Mouse (Mus musculus): ENCODE data around the gene Ccdc90b. TPM values are rescaled to one million over a fixed set of nuclear protein-coding genes. Genes with fewer than 3 reads are reported as not detected.

Ccdc90b gene
- 3.2 and 8.4 TPM in 2 replicates for total RNA-seq (2015; ENCODE audit: low replicate concordance)
- 2.3 and 2.8 TPM in 2 replicates for total RNA-seq (2017; ENCODE audit: low replicate concordance)

DNA sequence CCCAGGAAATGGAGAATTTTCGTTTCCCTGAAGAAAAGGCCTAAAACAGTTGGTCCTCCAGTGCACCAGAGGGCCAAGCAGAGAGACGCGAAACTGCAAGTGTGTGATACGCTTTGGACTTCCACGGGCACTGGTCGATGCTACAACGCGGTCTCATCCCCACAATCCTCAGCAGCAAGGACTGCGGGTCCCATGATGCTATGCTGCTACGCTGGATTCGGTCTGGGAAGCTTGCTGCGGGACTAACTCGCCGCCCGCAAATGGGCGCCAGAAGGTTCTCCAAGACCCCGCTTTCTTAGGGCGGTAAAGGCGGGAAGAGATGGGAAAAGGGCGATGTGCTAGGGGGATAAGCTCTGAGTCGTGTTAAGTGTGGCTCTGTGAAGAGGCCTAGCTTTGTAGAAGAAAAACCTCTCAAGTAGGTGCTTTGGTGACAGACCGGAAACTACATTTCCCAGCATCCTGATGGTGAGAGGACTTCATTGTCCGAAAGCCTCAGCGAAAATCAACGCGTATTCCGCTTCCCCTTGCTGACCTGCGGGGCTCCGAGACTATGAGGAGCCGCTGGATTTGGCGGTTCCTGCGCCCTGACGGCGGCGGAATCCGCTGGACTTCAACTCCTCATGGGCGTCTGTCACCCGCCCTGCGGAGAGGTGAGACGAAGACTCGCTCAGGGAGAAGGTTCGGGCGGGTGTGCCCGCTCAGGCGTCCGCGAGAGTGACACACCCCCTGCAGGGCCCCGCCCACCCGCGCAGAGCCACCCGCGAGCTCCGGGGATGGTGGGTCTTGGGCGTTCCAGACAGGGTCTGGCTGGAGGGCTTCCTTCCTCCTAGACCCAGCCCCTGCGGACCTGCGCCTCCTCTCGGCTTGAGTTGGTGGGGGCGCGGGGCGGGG, at the start of gene Ccdc90b:
Gene Ccdc90b (plus strand): TSS at position 164 of the 891 bp plus-strand sequence.
- ATAC-seq (replicated peaks; ENCODE audit: low FRiP score, poor library complexity, severe bottlenecking) = peak; percentile 85

DNA sequence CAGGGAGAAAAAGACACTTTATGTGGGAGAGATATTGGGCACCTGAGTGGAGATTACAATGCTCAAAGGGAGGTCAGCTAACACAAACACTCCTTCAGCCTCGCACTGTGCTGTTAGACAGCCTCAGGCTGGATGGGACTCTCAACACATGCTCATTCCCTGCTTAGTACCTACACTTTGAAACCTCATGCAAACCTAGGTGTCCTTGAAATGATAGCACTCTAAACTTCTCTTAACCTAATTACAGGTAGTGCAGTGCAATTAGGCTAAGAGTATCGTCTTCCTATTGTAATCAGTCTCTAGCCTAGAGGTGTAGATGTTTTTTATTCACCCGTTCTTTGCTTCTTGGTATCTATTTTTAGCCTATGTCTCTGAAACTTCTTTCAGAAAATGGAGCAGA, 40.6 kb upstream of the Ccdc90b start:
- ATAC-seq (replicated peaks; ENCODE audit: low FRiP score, poor library complexity, severe bottlenecking) = no peak

DNA sequence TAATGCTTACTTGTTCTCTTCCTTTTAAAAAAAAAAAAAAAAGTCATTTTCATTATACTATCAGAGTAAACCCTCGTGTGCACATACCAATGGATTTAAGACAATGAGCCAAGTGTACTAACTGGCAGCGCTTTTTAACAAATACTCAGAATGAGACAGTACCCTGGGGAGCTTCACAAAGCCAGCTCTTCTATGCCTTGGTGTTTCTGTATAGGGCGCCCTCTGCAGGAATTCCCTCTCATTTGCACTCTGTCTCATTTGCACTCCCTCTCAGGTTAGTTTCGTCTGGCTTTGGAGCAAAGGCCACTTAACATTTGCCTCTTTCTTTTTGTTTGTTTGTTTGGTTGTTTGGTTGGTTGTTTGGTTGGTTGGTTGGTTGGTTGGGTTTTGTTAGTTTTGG, 40.1 kb upstream of the Ccdc90b start:
- ATAC-seq (replicated peaks; ENCODE audit: low FRiP score, poor library complexity, severe bottlenecking) = no peak

GRCm38 (mm10) chr7:92529245-92529644, 31.7 kb upstream of the Ccdc90b start:
- no peak for ATAC-seq (replicated peaks; ENCODE audit: low FRiP score, poor library complexity, severe bottlenecking)

- no peak for ATAC-seq (replicated peaks; ENCODE audit: low FRiP score, poor library complexity, severe bottlenecking)
These were observed 28.5 kb upstream of the Ccdc90b start for GRCm38 (mm10) chr7:92532351-92533036.

DNA sequence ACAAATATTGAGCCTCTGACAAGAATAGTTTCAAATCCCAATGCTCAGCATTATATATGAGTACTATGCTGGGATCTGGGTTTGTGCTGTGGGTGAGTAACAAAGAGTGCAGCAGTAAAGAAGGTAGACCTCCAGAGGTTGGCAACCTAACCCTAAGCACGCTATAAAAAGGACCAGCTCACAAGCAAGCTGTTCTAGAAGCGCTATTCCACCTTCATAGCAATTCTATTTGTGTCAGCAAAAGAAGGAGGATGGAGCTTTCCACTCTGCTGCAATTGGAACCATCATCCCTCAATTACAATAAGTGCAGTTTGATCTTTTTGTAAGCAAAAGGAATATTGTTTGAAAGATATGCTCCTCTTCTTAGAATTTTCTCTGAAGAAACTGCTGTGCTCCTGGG, 14.2 kb upstream of the Ccdc90b start:
- ATAC-seq (replicated peaks; ENCODE audit: low FRiP score, poor library complexity, severe bottlenecking) = no peak

DNA sequence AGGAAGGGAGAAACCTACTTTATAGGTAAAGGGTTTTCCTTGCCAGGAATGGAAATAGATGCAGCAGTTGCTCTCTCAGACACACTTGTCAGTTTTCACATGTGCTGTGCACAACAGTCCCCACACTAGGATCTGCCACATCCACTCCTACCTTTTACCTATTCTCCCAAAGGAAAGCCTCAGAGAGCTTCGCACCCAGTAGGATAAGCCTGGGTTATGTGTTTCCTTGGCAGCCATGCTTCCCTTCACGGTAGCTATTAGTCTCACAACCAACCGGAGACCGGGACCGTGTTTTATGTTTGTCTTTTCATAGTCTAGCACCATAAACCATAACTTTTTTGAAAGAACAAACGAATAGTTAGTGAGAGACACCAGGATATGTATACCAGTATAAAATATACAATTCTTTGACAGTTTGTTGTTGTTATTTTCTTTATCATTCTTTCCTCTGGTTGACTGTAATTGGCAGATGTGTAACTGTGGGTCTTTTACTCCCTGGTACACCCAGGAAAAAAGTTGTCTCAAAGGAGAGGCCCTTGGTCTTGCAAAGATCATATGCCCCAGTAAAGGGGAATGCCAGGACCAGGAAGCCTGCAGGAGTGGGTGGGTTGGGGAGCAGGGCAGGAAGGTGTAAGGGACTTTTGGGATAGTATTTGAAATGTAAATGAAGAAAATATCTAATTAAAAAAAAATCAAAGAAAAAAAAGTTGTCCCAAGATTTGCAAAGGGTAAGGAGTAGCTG, 10.5 kb upstream of the Ccdc90b start:
- ATAC-seq (replicated peaks; ENCODE audit: low FRiP score, poor library complexity, severe bottlenecking) = no peak

GRCm38 (mm10) chr7:92550990-92551392, 10.0 kb upstream of the Ccdc90b start:
- ATAC-seq (replicated peaks; ENCODE audit: low FRiP score, poor library complexity, severe bottlenecking) = peak; percentile 81

GRCm38 (mm10) chr7:92558744-92559143, 2.2 kb upstream of the Ccdc90b start:
- ATAC-seq (replicated peaks; ENCODE audit: low FRiP score, poor library complexity, severe bottlenecking) = peak; percentile 81

- no peak for ATAC-seq (replicated peaks; ENCODE audit: low FRiP score, poor library complexity, severe bottlenecking)
These were observed 5.8 kb downstream of the Ccdc90b start for GRCm38 (mm10) chr7:92566775-92567174.

GRCm38 (mm10) chr7:92580491-92581207, 19.7 kb downstream of the Ccdc90b start:
- ATAC-seq (replicated peaks; ENCODE audit: low FRiP score, poor library complexity, severe bottlenecking) = no peak

- ATAC-seq (replicated peaks; ENCODE audit: low FRiP score, poor library complexity, severe bottlenecking) = no peak
These were observed 22.6 kb downstream of the Ccdc90b start for GRCm38 (mm10) chr7:92583567-92583966.

DNA sequence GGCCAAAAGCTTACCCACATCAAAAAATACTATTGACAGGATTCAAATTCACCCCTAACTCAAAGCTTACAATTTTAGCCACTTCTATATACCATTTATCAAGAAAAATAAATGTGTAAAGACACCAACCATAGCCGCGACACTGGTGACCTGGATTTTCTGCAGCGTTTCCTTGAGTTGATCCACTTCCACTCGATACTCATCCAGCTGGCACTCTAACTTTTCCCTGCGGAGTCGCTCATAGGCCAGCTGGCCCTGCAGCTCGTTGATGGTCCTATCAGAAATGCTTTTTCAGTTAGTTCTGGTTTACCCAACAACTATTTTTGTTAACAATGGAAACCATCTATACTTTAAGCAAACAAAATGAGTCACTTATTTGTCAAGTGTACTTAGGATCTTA, 29.0 kb downstream of the Ccdc90b start:
- no peak for ATAC-seq (replicated peaks; ENCODE audit: low FRiP score, poor library complexity, severe bottlenecking)

GRCm38 (mm10) chr7:92590842-92591241, 29.9 kb downstream of the Ccdc90b start:
- ATAC-seq (replicated peaks; ENCODE audit: low FRiP score, poor library complexity, severe bottlenecking) = no peak

GRCm38 (mm10) chr7:92604961-92605360, 44.0 kb downstream of the Ccdc90b start:
- no peak for ATAC-seq (replicated peaks; ENCODE audit: low FRiP score, poor library complexity, severe bottlenecking)

- ATAC-seq (replicated peaks; ENCODE audit: low FRiP score, poor library complexity, severe bottlenecking) = no peak
These were observed 49.9 kb downstream of the Ccdc90b start for GRCm38 (mm10) chr7:92610830-92611229.

DNA sequence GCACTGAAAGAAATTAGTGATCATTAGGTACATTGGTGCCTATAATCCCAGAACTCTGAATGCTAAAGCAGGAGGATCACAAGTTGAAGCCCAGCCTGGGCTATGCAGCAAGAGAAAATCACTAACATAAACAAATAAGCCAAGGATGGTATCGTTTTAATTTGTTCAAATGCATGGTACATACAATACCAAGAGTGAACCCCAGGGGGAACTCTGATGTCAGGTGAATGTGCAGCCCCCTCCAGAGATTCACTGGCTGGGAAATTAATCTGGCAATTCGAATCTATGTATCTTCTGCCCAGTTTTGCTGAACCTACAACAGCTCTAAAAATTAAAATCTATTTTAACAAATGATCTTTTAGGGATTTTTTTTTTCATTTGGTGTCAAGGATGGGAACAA, 63.5 kb downstream of the Ccdc90b start:
- no peak for ATAC-seq (replicated peaks; ENCODE audit: low FRiP score, poor library complexity, severe bottlenecking)

- ATAC-seq (replicated peaks; ENCODE audit: low FRiP score, poor library complexity, severe bottlenecking) = no peak; the same call in 1 of the 2 replicates
These were observed 69.2 kb downstream of the Ccdc90b start for GRCm38 (mm10) chr7:92630167-92630566.

Measured in erythroid progenitor cell, adult 5-6 weeks (primary cell).